Mouse (Mus musculus) monocyte, adult 2 months (primary cell): Measurements from ENCODE around the gene Trim34a.
"Not testable (repeated sequence)": the region's sequence is repeated elsewhere in the genome, so short reads cannot be mapped to it uniquely, and the experiment has no call there.

Experiments used
- DNase-seq, 2 experiments: peaks; one replicate each; pipeline ENCODE4 v3.0.0; 2022; ENCODE audit warnings: low spot score in 2 of 2, low read depth in 1 of 2

Trim34a gene

DNA sequence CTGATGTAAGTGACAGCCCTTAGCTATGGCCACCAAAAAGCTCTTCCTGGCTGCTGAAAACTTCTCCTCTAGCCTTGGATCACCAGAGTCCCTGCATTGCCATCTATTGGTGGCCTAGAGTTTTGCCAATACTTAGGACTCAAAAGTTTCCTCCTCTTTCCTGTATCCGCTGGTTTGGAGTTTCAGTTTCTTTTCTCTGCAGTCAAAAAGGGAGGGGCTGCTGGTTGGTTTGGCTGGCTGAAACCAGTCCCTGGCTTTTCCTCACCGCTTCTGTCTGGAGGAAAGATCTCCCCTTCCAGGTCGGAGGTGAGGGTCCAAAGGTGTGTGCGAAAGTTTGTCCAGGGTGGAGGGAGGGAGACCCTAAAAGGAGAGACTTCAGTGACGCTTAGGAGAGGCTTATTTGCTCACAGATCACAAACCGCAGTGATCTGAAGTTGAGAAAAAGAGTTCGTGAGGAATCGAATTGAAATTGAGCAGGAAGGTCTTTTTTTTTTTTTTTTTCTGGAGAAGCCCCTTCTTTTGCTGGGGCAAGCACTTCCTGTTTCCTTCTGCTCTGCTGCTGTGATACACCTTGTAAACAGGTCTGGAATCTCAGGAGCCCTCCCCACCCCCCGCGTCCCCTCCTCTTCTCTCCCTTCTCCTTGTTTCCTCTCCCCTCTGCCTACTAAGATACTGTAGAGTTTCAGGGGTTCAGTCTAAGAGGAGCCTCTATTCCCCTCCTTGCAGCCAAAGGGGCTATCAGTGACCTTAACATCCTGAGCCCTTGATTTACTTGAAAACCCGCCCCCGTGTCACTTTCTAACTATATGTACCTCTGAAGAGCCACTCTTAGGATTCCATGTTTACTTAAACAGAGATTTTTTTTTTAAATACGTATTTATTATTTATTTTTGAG, at the start of gene Trim34a:
Gene Trim34a, plus strand, starts transcription at position 171 of the 895 bp plus-strand sequence.
- peak; percentile 41 to 52 for DNase-seq

DNA sequence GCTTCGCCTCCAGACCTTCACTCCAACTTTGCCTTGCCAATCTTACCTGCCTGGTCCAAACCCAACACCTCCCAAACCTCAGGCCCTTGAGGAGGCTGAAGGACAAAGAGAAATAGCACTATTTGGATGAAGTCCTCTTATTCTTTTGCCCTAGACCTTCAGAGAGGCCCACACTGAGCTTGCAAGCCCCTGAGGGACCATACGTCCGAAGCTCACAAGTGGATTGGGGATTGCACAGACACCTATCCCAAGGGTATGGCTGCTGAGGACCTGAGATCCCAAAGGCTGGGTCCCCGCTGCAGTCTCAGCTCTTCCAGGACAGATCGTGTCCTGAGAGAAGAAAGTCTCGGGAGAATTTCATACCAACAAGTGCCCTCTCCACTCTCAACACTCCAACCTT, 48.4 kb upstream of the Trim34a start, which contains the start of gene Olfr649:
Gene Olfr649, minus strand, starts transcription at position 101 of the 400 bp plus-strand sequence.
- DNase-seq = no peak

DNA sequence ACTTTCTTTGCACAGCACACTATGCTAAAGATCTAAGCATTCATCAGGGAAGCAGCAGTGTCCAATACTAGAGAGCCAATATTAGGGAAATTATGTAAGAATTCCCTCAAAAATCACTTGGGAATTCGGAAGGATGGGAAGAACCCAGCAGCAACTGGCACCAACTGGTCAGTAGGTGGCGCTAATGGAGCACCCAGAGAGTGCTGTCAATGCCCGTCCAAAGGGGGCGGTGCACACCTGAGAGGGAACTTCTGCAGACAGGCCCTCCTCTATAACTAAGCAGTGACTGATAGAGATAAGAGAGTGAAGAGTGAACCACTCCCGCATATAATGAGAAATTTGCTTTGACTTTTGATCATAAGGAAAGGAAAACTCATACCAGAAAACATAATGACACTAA, 44.4 kb upstream of the Trim34a start:
- peak in 1 of 2 experiments; percentile 27 for DNase-seq

DNA sequence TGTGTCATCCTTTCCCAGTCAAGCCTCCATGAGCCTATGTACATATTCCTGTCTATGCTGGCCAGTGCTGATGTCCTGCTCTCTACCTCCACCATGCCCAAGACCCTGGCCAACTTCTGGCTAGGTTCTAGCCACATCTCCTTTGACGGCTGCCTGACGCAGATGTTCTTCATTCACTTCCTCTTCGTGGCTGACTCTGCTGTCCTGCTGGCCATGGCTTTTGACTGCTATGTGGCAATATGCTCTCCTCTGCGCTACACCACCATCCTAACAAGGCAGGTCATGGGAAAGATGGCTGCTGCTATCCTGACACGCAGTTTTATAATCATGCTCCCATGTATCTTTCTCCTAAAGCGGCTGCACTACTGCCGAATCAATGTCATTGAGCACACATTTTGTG, 38.1 kb upstream of the Trim34a start:
- peak; percentile 26 to 41 for DNase-seq

DNA sequence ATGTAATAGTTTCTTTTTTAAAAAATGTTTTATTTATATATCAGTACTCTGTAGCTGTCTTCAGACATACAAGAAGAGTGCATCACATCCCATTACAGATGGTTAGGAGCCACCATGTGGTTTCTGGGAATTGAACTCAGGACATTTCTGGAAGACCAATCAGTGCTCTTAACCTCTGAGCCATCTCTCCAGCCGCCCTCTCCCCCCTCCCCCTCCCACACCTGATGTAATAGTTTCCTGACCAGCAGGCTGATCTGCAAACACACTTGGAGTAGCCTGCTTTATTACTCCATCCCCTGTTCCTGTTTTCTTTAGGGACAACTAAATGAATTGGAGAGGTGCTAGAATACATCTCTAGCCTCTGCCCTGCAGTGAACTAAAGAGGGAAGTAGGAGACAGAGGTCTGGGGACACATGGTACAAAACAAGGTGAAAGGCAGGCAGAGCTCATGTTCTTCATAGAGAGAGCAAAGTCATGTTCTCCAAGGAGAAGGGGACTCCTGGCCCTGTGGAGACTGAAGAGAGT, 28.2 kb upstream of the Trim34a start:
- DNase-seq = no peak

DNA sequence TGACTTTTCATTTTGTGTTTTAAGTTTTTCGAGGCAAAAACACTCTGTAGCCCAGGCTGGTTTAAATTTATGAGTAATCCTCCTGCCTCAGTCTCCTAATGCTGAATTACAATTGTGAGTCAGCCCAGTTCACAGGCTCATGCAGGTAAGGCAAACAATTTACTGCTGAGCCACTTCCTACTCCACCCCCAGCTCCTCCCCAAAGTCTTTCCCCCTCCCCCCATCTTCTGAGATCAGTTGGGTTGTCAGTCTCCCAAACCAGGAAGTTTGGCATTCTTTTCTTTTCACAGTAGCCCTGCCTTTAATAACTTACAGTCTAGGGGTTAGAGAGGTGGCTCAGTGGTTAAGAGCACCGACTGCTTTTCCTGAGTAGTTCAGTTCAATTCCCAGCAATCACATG, 26.4 kb upstream of the Trim34a start:
- no peak for DNase-seq

DNA sequence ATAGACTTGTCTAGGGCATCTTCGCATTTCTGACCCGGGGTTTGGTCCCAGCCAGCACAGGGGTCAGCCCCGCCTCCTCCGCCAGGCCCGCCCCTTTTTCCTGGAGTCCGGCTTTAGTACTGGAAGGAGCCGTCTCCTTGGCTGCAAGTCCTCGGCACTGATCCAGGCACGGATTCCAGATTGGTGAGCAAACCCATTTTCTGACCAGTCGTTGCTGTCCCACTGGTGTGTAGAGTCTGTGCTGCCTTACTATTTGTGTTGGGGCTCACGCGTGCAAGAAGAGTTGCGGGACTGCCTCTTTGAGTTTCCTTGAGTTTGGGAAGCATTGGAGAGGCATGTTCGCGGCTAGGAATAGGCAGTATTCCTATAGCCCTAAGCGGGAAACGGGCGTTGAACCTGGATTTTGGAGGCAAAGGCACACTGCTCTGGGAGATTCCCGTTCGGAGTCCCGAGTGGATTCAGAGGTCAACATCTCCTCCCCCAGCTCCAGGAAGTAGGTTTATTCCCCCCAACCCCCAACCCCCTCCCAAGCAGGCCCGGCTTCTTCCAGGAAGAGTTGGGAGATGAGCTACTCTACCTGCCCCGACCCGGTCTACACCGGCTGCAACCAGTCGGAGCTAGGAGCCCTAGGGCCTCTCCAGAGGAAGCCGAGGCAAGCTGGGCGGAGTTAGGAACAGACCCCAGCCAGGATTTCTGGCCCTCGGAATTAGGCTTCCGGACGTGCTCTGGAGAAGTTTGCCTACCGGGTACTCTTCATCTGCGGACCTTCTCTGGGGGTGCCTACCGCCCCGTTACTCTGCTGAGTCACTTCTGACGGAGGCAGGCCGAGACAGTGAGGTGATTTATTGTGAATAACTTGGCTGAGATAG, 25.3 kb upstream of the Trim34a start, which contains the start of gene Trim6:
Gene Trim6, plus strand, starts transcription at position 93 of the 869 bp plus-strand sequence.
- DNase-seq = no peak

DNA sequence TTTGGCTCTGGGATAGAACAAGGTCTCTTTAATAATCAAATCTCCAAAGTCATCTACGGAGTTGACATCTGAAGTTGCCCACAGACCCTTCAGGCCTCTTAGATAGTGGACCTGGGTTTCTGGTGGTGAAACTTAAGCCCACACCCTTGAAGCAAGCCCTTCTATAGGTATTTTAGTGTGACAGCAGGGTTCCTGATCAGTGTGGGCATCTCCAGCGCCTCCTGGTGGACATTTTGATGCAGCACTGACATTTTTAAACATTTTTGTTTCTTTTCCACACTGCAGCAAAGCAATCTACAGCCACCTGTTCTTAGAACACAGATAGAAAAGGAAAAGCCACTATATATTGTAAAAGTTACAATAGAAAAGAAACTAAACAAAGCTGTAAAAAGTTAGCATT, 13.1 kb upstream of the Trim34a start:
- no peak for DNase-seq

DNA sequence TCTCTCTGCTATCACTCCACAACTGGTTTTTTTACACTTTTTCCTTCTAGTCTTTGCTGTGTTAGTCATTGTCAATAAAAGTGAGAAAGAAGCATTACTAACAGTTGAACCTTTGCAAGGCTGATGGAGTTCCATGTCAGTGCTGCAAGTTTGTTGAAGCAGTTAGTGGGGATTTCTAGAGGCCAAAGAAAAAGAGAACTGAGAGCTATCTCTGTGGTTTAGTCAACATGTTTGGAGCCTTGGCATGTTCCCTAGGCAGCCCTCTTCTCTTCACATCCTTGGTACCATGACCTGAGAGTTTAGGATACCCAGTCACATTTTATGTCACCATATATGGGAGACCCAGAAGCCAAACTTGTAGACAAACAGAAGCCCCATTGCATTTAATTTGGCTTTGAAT, 3.4 kb upstream of the Trim34a start:
- DNase-seq = no peak

DNA sequence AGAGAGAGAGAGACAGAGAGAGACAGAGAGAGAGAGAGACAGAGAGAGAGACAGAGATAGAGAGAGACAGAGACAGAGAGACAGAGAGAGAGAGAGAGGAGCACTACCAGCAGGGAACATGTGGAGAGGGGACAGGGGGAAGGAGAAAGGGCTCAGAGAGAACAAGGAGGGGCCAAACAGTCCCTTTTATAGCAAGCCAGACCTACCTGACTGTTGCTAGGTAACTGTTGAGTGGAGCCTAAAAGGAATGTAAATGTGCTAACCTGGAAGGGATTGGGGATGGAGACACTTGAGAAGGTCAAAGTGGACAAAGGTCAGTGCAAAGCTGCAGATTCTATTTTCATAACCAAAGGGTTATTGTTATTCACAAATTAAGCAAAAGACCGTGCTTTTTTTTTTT, 641 bp upstream of the Trim34a start:
- DNase-seq = no peak

DNA sequence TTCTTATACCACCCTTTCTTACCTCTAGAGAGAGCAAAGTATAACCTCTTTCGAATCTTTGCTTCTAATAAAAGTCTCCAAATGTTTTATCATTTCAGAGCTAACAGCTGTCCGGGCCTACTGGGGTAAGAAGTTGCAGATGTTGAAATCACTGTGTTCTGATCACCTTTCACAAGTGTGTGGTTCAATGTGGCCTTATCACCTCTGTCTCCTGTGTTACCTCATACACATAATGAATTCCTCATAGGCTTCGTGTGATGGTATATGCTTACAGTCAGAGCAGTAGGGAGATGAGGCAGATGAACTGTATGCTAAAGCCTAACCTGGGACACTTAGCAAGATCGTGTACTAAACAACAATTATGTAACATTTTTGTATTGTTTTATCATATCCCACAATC, 16.1 kb downstream of the Trim34a start:
- DNase-seq = not testable (repeated sequence)

DNA sequence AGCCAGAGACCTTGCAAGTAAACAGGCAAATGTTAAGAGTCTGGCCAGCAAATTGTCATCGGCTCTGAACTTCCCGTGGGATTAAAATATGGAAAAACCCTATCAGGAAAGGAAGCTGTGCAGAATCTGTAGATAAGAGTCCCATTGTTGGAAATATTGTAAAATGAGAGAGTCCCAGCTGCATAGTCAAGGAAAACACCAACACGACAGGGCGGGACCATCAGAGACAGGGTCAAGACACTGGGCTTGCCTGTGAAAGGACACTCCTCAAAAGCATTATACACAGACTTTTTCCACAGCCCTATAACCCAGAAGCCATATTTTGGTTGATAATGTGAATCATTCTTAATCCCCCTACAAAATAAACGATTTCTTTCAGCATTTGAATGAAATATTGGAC, 21.1 kb downstream of the Trim34a start:
- not testable (repeated sequence) for DNase-seq

DNA sequence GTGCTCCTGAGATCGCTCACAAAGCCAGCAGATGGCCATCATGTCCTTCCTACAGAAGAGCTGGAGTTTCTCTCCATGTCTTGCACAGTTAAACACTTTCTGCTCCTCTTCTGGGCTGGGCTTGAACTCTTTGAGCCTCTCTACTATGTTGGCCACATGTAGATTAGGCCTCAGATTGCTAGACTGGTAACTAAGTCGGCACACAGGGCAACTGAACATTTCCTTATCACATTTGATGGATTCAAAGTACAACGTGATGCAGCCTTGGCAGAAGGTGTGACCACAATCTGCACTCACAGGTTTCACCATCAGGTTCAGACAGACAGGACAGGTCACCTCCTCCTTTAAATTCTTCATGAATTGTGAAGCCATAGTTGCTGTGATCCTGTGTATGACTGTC, 35.1 kb downstream of the Trim34a start:
- not testable (repeated sequence) for DNase-seq

DNA sequence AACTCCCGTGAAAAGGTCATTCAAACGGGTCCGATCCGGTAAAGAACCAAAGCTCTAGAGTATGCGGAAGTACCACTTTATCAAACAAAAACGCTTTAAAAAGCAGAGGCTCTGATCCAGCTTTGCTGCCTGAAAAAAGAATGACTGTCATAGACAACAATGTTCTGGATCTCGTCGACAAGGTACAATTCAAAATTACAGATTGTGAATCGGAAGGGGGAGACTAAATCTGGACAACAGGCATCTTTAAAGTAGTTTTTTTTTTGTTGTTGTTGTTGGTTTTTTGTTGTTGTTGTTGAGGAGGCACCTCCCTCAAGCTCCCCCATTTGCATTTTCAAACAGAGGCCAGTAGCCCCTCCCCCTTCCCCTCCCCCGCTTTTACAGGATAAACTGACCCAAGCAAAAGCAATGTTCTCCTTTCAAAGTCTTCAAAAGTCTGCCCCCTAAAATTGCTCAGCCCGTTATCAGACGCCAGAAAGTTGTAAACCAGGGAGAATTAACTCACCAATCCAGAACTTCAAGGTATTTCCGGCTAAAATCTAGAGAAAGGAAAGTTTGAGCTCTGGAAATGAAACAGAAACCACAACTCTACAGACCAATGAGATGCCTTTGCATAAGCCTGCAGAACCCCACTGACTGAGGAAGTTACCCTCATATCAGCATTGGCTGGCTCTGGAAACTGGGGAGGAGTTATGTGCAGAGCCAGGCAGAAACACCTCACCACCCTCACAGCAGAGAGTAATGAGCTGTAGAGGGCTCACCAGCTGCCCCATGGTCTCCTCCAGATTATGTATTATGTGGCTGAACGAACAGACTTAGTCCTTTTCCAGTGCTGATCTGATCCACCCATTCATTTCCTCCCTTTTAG, 43.6 kb downstream of the Trim34a start, which contains the start of gene Trim5:
Gene Trim5, minus strand, starts transcription at position 519 of the 868 bp plus-strand sequence.
- peak in 1 of 2 experiments; percentile 6 for DNase-seq

DNA sequence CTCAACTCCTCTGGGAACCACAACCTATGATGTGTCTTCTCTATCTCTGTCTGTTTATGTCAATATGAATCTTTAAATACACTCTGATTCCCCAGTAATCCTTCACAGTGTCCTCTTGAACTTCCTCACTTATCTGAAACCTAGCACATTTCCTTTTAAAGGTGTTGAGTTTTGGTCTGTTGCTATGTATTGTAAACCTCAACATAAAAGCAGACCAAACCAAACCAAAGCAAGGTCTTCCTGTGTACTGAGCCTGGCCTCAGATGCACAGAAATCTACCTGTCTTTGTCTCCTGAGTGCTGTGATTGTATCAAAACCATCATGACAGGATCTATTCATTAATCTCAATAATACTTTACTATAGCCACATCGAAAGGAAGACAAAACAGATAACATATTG, 46.4 kb downstream of the Trim34a start:
- no peak for DNase-seq

DNA sequence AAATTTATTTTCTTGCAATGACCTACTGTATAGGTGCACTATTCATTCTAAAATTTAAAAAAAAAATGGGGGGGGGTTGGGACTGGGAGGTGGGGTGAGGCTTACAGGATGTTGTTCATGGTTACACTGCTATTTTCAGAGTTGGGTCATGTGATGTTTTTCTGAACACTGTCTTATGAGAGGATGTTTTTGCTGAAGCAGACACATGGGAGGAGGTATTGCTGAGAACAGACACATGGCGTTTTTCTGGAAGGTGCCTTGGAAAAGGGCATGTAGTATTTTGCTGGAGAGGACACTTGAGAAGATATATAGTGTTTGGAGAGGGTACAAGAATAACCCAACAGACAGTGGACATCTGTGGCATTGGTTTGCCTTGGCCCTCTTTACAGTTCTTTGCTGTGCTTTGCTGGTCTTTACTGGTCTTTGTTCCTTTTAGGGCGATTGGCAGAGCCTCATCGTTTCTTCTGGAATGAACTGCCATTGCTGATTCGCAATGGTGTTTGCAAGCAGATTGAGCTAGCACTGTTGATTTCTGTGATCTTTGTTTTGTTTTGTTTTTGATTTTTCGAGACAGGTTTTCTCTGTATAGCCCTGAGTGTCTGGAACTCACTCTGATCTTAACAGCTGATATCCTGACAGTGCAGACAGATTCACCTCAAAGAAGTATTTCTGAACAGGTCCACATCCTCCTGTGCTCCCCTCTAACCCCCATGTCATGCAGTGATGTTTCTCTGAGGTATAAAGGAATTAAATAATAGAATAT, 47.6 kb downstream of the Trim34a start:
- no peak for DNase-seq
